Mouse (Mus musculus): ENCODE measurements around the gene Dnajb12. TPM values are rescaled to one million over a fixed set of nuclear protein-coding genes. Genes with fewer than 3 reads are reported as not detected.
"Not testable (repeated sequence)": the region's sequence is repeated elsewhere in the genome, so short reads cannot be mapped to it uniquely, and the experiment has no call there.

Dnajb12 gene
- polyA plus RNA-seq, 1 experiment from 2014 or later = 31.3 TPM

DNA sequence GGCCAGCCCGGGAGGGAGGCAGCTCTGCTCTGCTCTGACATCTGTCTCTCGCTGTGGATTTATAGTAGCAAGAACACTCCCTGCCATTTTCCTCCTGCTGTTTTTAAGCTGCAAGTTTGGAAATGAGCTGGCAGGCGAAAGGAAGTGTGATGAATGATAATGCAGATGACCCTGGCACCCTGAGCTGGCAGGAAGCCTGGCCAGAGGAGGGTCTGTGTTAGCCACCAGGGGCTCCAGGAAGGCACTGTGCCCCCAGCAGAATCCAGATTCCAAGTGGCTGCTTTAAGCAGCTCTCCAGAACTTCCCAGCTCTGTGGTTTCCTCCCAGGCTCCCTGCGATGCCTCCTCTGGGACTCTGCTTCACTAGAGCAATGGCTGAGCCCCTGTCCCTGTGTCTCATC is 15.7 kb upstream of the Dnajb12 start:
- Histone ChIP-seq H3K27me3 (ENCODE audit: control insufficient read depth, insufficient read depth, low read length) (no peaks in the 10 kb centered on the region), H3K9me3 (replicated peaks; ENCODE audit: control insufficient read depth, low read length) (no peaks in the 10 kb centered on the region), H3K9ac (ENCODE audit: low read depth, low read length) (no peak overlapping the region), H3K27ac (ENCODE audit: low read depth, low read length) (no peak overlapping the region), H3K36me3 (ENCODE audit: control insufficient read depth, insufficient read depth, low read length) (no peaks in the 10 kb centered on the region), H3K4me2 (no peak overlapping the region), H3K4me1 (ENCODE audit: control insufficient read depth, insufficient read depth, low read length) (peaks cover 11% of the 10 kb centered on the region; the same call in 1 of the 2 replicates), H3K4me3 (ENCODE audit: low read depth, low read length) (no peak overlapping the region)
- ATAC-seq (replicated peaks; ENCODE audit: insufficient number of reproducible peaks, low FRiP score, low TSS enrichment) = no peak
- 37% methylated on average over 4 of the region's 4 CpGs for WGBS (ENCODE audit: insufficient replicate concordance)

GRCm38 (mm10) chr10:59864232-59864875 is 15.0 kb upstream of the Dnajb12 start:
- Histone ChIP-seq H3K36me3 (ENCODE audit: control insufficient read depth, insufficient read depth, low read length) (no peaks in the 10 kb centered on the region), H3K9ac (ENCODE audit: low read depth, low read length) (no peak overlapping the region), H3K4me1 (ENCODE audit: control insufficient read depth, insufficient read depth, low read length) (peaks cover 11% of the 10 kb centered on the region; the same call in 1 of the 2 replicates), H3K27ac (ENCODE audit: low read depth, low read length) (no peak overlapping the region), H3K4me3 (ENCODE audit: low read depth, low read length) (no peak overlapping the region), H3K27me3 (ENCODE audit: control insufficient read depth, insufficient read depth, low read length) (no peaks in the 10 kb centered on the region), H3K9me3 (replicated peaks; ENCODE audit: control insufficient read depth, low read length) (no peaks in the 10 kb centered on the region), H3K4me2 (no peak overlapping the region)
- ATAC-seq (replicated peaks; ENCODE audit: insufficient number of reproducible peaks, low FRiP score, low TSS enrichment) = no peak
- WGBS (ENCODE audit: insufficient replicate concordance) = 85% methylated on average over 19 of the region's 19 CpGs

GRCm38 (mm10) chr10:59864884-59865726 is 14.3 kb upstream of the Dnajb12 start:
- 29% methylated on average over 13 of the region's 13 CpGs for WGBS (ENCODE audit: insufficient replicate concordance)
- H3K4me1 ChIP-seq (ENCODE audit: control insufficient read depth, insufficient read depth, low read length) = peaks cover 11% of the 10 kb centered on the region; the same call in 1 of the 2 replicates
- no peak overlapping the region for H3K27ac ChIP-seq (ENCODE audit: low read depth, low read length)
- no peaks in the 10 kb centered on the region for H3K9me3 ChIP-seq (replicated peaks; ENCODE audit: control insufficient read depth, low read length)
- no peak overlapping the region for H3K4me3 ChIP-seq (ENCODE audit: low read depth, low read length)
- no peaks in the 10 kb centered on the region for H3K36me3 ChIP-seq (ENCODE audit: control insufficient read depth, insufficient read depth, low read length)
- no peak overlapping the region for H3K9ac ChIP-seq (ENCODE audit: low read depth, low read length)
- no peak overlapping the region for H3K4me2 ChIP-seq
- no peak for ATAC-seq (replicated peaks; ENCODE audit: insufficient number of reproducible peaks, low FRiP score, low TSS enrichment)
- no peaks in the 10 kb centered on the region for H3K27me3 ChIP-seq (ENCODE audit: control insufficient read depth, insufficient read depth, low read length)

DNA sequence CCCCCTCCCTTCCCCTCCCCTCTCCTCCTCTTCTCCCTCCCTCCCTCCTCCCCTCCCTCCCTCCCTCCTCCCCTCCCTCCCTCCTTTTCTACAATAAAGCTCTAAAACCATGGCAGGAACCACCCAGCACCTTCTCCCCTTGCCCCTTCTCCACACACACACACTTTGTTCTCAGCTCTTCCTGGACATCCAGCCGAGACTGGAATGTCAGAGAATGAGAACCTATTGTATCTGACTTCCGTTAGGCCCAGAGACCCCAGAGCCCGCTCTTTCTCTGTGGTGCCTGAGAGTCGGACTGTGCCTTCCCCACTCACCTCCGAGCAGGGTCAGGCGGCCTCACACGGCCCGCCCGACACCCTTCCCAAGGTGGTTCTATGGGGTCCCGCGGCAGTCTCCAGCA is 11.1 kb upstream of the Dnajb12 start:
- Histone ChIP-seq H3K4me2 (no peak overlapping the region), H3K9me3 (replicated peaks; ENCODE audit: control insufficient read depth, low read length) (no peaks in the 10 kb centered on the region), H3K9ac (ENCODE audit: low read depth, low read length) (no peak overlapping the region), H3K36me3 (ENCODE audit: control insufficient read depth, insufficient read depth, low read length) (no peaks in the 10 kb centered on the region), H3K27ac (ENCODE audit: low read depth, low read length) (no peak overlapping the region), H3K4me3 (ENCODE audit: low read depth, low read length) (no peak overlapping the region), H3K27me3 (ENCODE audit: control insufficient read depth, insufficient read depth, low read length) (no peaks in the 10 kb centered on the region), H3K4me1 (ENCODE audit: control insufficient read depth, insufficient read depth, low read length) (peaks cover 8% of the 10 kb centered on the region; the same call in 1 of the 2 replicates)
- no peak for ATAC-seq (replicated peaks; ENCODE audit: insufficient number of reproducible peaks, low FRiP score, low TSS enrichment)
- WGBS (ENCODE audit: insufficient replicate concordance) = 64% methylated on average over 11 of the region's 11 CpGs

GRCm38 (mm10) chr10:59870038-59870437 is 9.3 kb upstream of the Dnajb12 start:
- H3K27ac ChIP-seq (ENCODE audit: low read depth, low read length) = no peak overlapping the region
- no peak overlapping the region for H3K4me2 ChIP-seq
- H3K9me3 ChIP-seq (replicated peaks; ENCODE audit: control insufficient read depth, low read length) = no peaks in the 10 kb centered on the region
- H3K4me1 ChIP-seq (ENCODE audit: control insufficient read depth, insufficient read depth, low read length) = 0 out of 2 replicates have a peak, but pooled peaks cover under 1% of the 10 kb centered on the region
- H3K27me3 ChIP-seq (ENCODE audit: control insufficient read depth, insufficient read depth, low read length) = no peaks in the 10 kb centered on the region
- WGBS (ENCODE audit: insufficient replicate concordance) = 84% methylated on average over 6 of the region's 6 CpGs
- no peak overlapping the region for H3K4me3 ChIP-seq (ENCODE audit: low read depth, low read length)
- no peaks in the 10 kb centered on the region for H3K36me3 ChIP-seq (ENCODE audit: control insufficient read depth, insufficient read depth, low read length)
- H3K9ac ChIP-seq (ENCODE audit: low read depth, low read length) = no peak overlapping the region
- ATAC-seq (replicated peaks; ENCODE audit: insufficient number of reproducible peaks, low FRiP score, low TSS enrichment) = no peak

DNA sequence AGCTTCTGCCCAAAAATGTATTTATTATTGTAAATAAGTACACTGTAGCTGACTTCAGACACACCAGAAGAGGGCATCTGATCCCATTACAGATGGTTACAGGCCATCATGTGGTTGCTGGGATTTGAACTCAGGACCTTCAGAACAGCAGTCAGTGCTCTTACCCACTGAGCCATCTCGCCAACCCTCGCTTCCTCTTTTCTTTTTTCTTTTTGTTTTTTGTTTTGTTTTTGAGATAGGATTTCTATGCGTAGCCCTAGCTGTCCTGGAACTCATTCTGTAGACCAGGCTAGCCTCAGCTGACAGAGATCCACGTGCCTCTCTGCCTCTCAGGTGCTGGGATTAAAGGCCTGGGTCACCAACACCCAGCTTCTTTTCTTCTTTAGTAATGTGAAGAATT is 6.7 kb upstream of the Dnajb12 start:
- not testable (repeated sequence) for H3K9me3 ChIP-seq (replicated peaks; ENCODE audit: control insufficient read depth, low read length); H3K4me1 ChIP-seq (ENCODE audit: control insufficient read depth, insufficient read depth, low read length)

DNA sequence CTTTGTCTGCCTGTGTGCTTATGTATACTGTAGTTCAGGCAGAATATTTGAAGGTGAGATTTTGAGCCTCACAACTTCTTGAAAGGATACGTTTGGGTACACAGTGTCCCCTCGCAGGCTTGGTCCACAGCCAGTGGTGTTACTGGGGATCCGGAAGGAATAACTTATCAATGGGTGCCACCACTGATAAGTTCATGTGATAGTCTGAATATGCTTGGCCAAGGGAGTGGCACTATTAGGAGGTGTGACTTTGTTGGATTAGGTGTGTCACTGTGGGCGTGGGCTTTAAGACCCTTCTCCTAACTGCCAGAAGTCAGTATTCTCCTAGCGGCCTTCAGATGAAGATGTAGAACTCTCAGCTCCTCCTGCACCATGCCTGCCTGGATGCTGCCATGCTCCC is 6.2 kb upstream of the Dnajb12 start:
- Histone ChIP-seq H3K4me3 (ENCODE audit: low read depth, low read length) (no peak overlapping the region), H3K4me2 (peak overlapping the region; percentile 11; the same call in 1 of the 2 replicates), H3K4me1 (ENCODE audit: control insufficient read depth, insufficient read depth, low read length) (no peaks in the 10 kb centered on the region), H3K36me3 (ENCODE audit: control insufficient read depth, insufficient read depth, low read length) (no peaks in the 10 kb centered on the region), H3K27ac (ENCODE audit: low read depth, low read length) (peak overlapping the region; percentile 64), H3K27me3 (ENCODE audit: control insufficient read depth, insufficient read depth, low read length) (no peaks in the 10 kb centered on the region), H3K9me3 (replicated peaks; ENCODE audit: control insufficient read depth, low read length) (no peaks in the 10 kb centered on the region), H3K9ac (ENCODE audit: low read depth, low read length) (no peak overlapping the region)
- no peak for ATAC-seq (replicated peaks; ENCODE audit: insufficient number of reproducible peaks, low FRiP score, low TSS enrichment)
- 72% methylated on average over 5 of the region's 5 CpGs for WGBS (ENCODE audit: insufficient replicate concordance)

More for the DNA sequence above, 6.7 kb upstream of the Dnajb12 start:
- 89% methylated on average over 4 of the region's 4 CpGs for WGBS (ENCODE audit: insufficient replicate concordance)
- not testable (repeated sequence) for H3K4me2 ChIP-seq; H3K9ac ChIP-seq (ENCODE audit: low read depth, low read length); H3K27me3 ChIP-seq (ENCODE audit: control insufficient read depth, insufficient read depth, low read length); H3K4me3 ChIP-seq (ENCODE audit: low read depth, low read length); ATAC-seq (replicated peaks; ENCODE audit: insufficient number of reproducible peaks, low FRiP score, low TSS enrichment); H3K36me3 ChIP-seq (ENCODE audit: control insufficient read depth, insufficient read depth, low read length)
- peak overlapping the region; percentile 64 for H3K27ac ChIP-seq (ENCODE audit: low read depth, low read length)

DNA sequence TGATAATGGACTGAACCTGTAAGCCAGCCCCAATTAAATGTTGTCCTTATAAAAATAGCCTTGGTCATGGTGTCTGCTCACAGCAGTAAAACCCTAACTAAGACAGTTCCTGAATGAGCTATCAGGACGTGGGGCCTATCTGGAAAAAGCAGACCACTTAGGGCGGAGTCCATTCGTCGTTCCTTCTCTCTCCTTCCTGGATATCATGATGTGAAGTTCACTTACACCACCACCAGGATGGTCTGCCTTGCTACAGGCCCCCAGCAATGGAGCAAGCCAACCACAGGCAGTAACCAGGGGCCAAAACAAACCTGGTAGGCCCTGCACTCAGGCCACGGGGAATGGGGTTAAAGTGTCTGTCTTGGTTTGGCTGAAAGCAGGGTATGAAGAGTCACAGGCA is 5.7 kb upstream of the Dnajb12 start:
- peak overlapping the region; percentile 45 for H3K4me2 ChIP-seq
- no peaks in the 10 kb centered on the region for H3K27me3 ChIP-seq (ENCODE audit: control insufficient read depth, insufficient read depth, low read length)
- H3K9me3 ChIP-seq (replicated peaks; ENCODE audit: control insufficient read depth, low read length) = no peaks in the 10 kb centered on the region
- H3K36me3 ChIP-seq (ENCODE audit: control insufficient read depth, insufficient read depth, low read length) = no peaks in the 10 kb centered on the region
- H3K9ac ChIP-seq (ENCODE audit: low read depth, low read length) = no peak overlapping the region
- WGBS (ENCODE audit: insufficient replicate concordance) = 50% methylated on average over 5 of the region's 5 CpGs
- peak; percentile 54; the same call in 1 of the 2 replicates for ATAC-seq (replicated peaks; ENCODE audit: insufficient number of reproducible peaks, low FRiP score, low TSS enrichment)
- H3K27ac ChIP-seq (ENCODE audit: low read depth, low read length) = peak overlapping the region; percentile 73; the same call in 1 of the 2 replicates
- H3K4me1 ChIP-seq (ENCODE audit: control insufficient read depth, insufficient read depth, low read length) = no peaks in the 10 kb centered on the region
- H3K4me3 ChIP-seq (ENCODE audit: low read depth, low read length) = peak overlapping the region; percentile 22; the same call in 1 of the 2 replicates

All from heart, embryonic 11.5 days (tissue).